Mouse (Mus musculus) intestine, embryonic 15.5 days (tissue): ENCODE results near the gene Rrp1b. TPM values are rescaled to one million over a fixed set of nuclear protein-coding genes. Genes with fewer than 3 reads are reported as not detected.
A peak's percentile ranks its signal among the peaks of the same experiment; 100 is the strongest.

Experiments used
- ATAC-seq: fragments of 200-750 bp; cut with Nextera tagmentation; 2 replicates; pipeline ENCODE4 v1.8.0; 2017; ENCODE audit warnings: moderate TSS enrichment, moderate library complexity
- H3K27ac ChIP-seq: fragments of 300-500 bp; sonication (generic); 2 replicates; pipeline ENCODE4 v1.5.1; 2015; ENCODE audit warnings: mild to moderate bottlenecking, inconsistent platforms
- H3K27me3 ChIP-seq: fragments of 300-500 bp; sonication (generic); replicated peaks from 2 replicates; pipeline ENCODE4 v1.6.1; 2015; ENCODE audit warnings: inconsistent platforms
- H3K36me3 ChIP-seq: fragments of 300-500 bp; sonication (generic); 2 replicates; pipeline ENCODE4 v1.6.1; 2015; ENCODE audit warnings: inconsistent platforms
- H3K4me1 ChIP-seq: fragments of 300-500 bp; sonication (generic); replicated peaks from 2 replicates; pipeline ENCODE4 v1.6.1; 2015; ENCODE audit warnings: inconsistent platforms
- H3K4me2 ChIP-seq: fragments of 300-500 bp; sonication (generic); replicated peaks from 2 replicates; pipeline ENCODE4 v1.6.1; 2015; ENCODE audit warnings: mild to moderate bottlenecking, inconsistent platforms
- H3K4me3 ChIP-seq: fragments of 300-500 bp; sonication (generic); replicated peaks from 2 replicates; pipeline ENCODE4 v1.5.1; 2015; ENCODE audit warnings: inconsistent platforms
- H3K9ac ChIP-seq: fragments of 300-500 bp; sonication (generic); 2 replicates; pipeline ENCODE4 v1.6.1; 2015; ENCODE audit warnings: inconsistent platforms
- H3K9me3 ChIP-seq: fragments of 300-500 bp; sonication (generic); 2 replicates; pipeline ENCODE4 v1.6.1; 2016; ENCODE audit warnings: inconsistent platforms
- WGBS: fragments of 180-500 bp; shearing (Covaris S2); methylation state at CpG from one replicate; pipeline ENCODE4 v1.1.7; 2015; 5-methylcytosine and 5-hydroxymethylcytosine counted together
- polyA plus RNA-seq: library from polyadenylated mRNA; unstranded; fragments of >200 nt; fragmentation: Nextera tagmentation; extraction: Ambion mirVana; gene quantifications from 2 replicates; pipeline ENCODE4 v1.2.1, GENCODE M21; 2015

The Rrp1b gene
- polyA plus RNA-seq, 1 experiment from 2014 or later = 56.6 TPM

- H3K4me3 ChIP-seq = no peak overlapping the region
- H3K4me2 ChIP-seq = no peak overlapping the region
- no peaks in the 10 kb centered on the region for H3K9me3 ChIP-seq
- no peak overlapping the region for H3K27ac ChIP-seq
- no peak overlapping the region for H3K9ac ChIP-seq
- no peaks in the 10 kb centered on the region for H3K27me3 ChIP-seq
- no peaks in the 10 kb centered on the region for H3K36me3 ChIP-seq
- WGBS = 53% methylated on average over 3 of the region's 3 CpGs
- ATAC-seq = peak; percentile 53; the same call in 1 of the 2 replicates
- H3K4me1 ChIP-seq = no peaks in the 10 kb centered on the region
These were observed 23.6 kb upstream of the Rrp1b start for GRCm38 (mm10) chr17:32012254-32012653.

GRCm38 (mm10) chr17:32013659-32014058 lies 22.2 kb upstream of the Rrp1b start:
- Histone ChIP-seq H3K4me3 (no peak overlapping the region), H3K4me2 (no peak overlapping the region), H3K9ac (no peak overlapping the region), H3K9me3 (no peaks in the 10 kb centered on the region), H3K36me3 (no peaks in the 10 kb centered on the region), H3K27me3 (no peaks in the 10 kb centered on the region), H3K4me1 (no peaks in the 10 kb centered on the region), H3K27ac (no peak overlapping the region)
- no peak for ATAC-seq

- Histone ChIP-seq H3K4me2 (no peak overlapping the region), H3K9me3 (no peaks in the 10 kb centered on the region), H3K9ac (no peak overlapping the region), H3K27me3 (no peaks in the 10 kb centered on the region), H3K4me1 (no peaks in the 10 kb centered on the region), H3K4me3 (no peak overlapping the region), H3K27ac (no peak overlapping the region), H3K36me3 (no peaks in the 10 kb centered on the region)
- 79% methylated on average over 8 of the region's 8 CpGs for WGBS
- no peak for ATAC-seq
These were observed 19.4 kb upstream of the Rrp1b start for GRCm38 (mm10) chr17:32016481-32016880.

- Histone ChIP-seq H3K9me3 (no peaks in the 10 kb centered on the region), H3K4me2 (no peak overlapping the region), H3K9ac (no peak overlapping the region), H3K4me3 (no peak overlapping the region), H3K36me3 (no peaks in the 10 kb centered on the region), H3K27ac (no peak overlapping the region), H3K27me3 (no peaks in the 10 kb centered on the region), H3K4me1 (no peaks in the 10 kb centered on the region)
- no peak for ATAC-seq
- WGBS = 78% methylated on average over 5 of the region's 5 CpGs
These were observed 17.6 kb upstream of the Rrp1b start for GRCm38 (mm10) chr17:32018127-32018894.

GRCm38 (mm10) chr17:32021981-32022380 lies 13.9 kb upstream of the Rrp1b start:
- 87% methylated on average over 3 of the region's 3 CpGs for WGBS
- Histone ChIP-seq H3K27me3 (no peaks in the 10 kb centered on the region), H3K27ac (no peak overlapping the region), H3K4me1 (0 out of 2 replicates have a peak, but pooled peaks cover 5% of the 10 kb centered on the region), H3K9me3 (no peaks in the 10 kb centered on the region), H3K9ac (no peak overlapping the region), H3K4me2 (no peak overlapping the region), H3K4me3 (no peak overlapping the region), H3K36me3 (no peaks in the 10 kb centered on the region)
- ATAC-seq = no peak

GRCm38 (mm10) chr17:32022551-32022950 lies 13.3 kb upstream of the Rrp1b start:
- H3K27ac ChIP-seq = no peak overlapping the region
- H3K27me3 ChIP-seq = no peaks in the 10 kb centered on the region
- no peak overlapping the region for H3K4me3 ChIP-seq
- 74% methylated on average over 6 of the region's 6 CpGs for WGBS
- H3K9me3 ChIP-seq = no peaks in the 10 kb centered on the region
- H3K4me2 ChIP-seq = no peak overlapping the region
- ATAC-seq = no peak
- H3K9ac ChIP-seq = no peak overlapping the region
- 0 out of 2 replicates have a peak, but pooled peaks cover 5% of the 10 kb centered on the region for H3K4me1 ChIP-seq
- no peaks in the 10 kb centered on the region for H3K36me3 ChIP-seq

GRCm38 (mm10) chr17:32023088-32023487 lies 12.8 kb upstream of the Rrp1b start:
- WGBS = 73% methylated on average over 8 of the region's 8 CpGs
- H3K9me3 ChIP-seq = no peaks in the 10 kb centered on the region
- H3K36me3 ChIP-seq = no peaks in the 10 kb centered on the region
- no peak overlapping the region for H3K4me2 ChIP-seq
- H3K4me1 ChIP-seq = 0 out of 2 replicates have a peak, but pooled peaks cover 5% of the 10 kb centered on the region
- H3K9ac ChIP-seq = no peak overlapping the region
- ATAC-seq = no peak
- no peak overlapping the region for H3K4me3 ChIP-seq
- H3K27ac ChIP-seq = no peak overlapping the region
- H3K27me3 ChIP-seq = no peaks in the 10 kb centered on the region

GRCm38 (mm10) chr17:32024671-32025073 lies 11.2 kb upstream of the Rrp1b start:
- no peak overlapping the region for H3K4me2 ChIP-seq
- H3K4me1 ChIP-seq = 0 out of 2 replicates have a peak, but pooled peaks cover 5% of the 10 kb centered on the region
- H3K9ac ChIP-seq = no peak overlapping the region
- H3K9me3 ChIP-seq = no peaks in the 10 kb centered on the region
- no peak overlapping the region for H3K27ac ChIP-seq
- H3K36me3 ChIP-seq = no peaks in the 10 kb centered on the region
- H3K27me3 ChIP-seq = no peaks in the 10 kb centered on the region
- no peak for ATAC-seq
- H3K4me3 ChIP-seq = no peak overlapping the region
- WGBS = 50% methylated on average over 5 of the region's 5 CpGs

- H3K27me3 ChIP-seq = no peaks in the 10 kb centered on the region
- ATAC-seq = peak; percentile 82
These were observed 10.5 kb upstream of the Rrp1b start for GRCm38 (mm10) chr17:32025386-32025785.

GRCm38 (mm10) chr17:32027666-32028065 lies 8.2 kb upstream of the Rrp1b start:
- H3K4me1 ChIP-seq = 0 out of 2 replicates have a peak, but pooled peaks cover 5% of the 10 kb centered on the region
- no peaks in the 10 kb centered on the region for H3K9me3 ChIP-seq
- WGBS = 32% methylated on average over 3 of the region's 3 CpGs
- no peak overlapping the region for H3K4me3 ChIP-seq
- no peaks in the 10 kb centered on the region for H3K36me3 ChIP-seq
- ATAC-seq = no peak
- no peak overlapping the region for H3K9ac ChIP-seq
- no peaks in the 10 kb centered on the region for H3K27me3 ChIP-seq
- H3K27ac ChIP-seq = no peak overlapping the region
- no peak overlapping the region for H3K4me2 ChIP-seq

More at GRCm38 (mm10) chr17:32025386-32025785, 10.5 kb upstream of the Rrp1b start:
- Histone ChIP-seq H3K36me3 (no peaks in the 10 kb centered on the region), H3K4me1 (0 out of 2 replicates have a peak, but pooled peaks cover 5% of the 10 kb centered on the region), H3K27ac (no peak overlapping the region), H3K4me2 (no peak overlapping the region), H3K9ac (no peak overlapping the region), H3K9me3 (no peaks in the 10 kb centered on the region), H3K4me3 (no peak overlapping the region)
- 11% methylated on average over 2 of the region's 2 CpGs for WGBS

- Histone ChIP-seq H3K36me3 (no peaks in the 10 kb centered on the region), H3K9me3 (no peaks in the 10 kb centered on the region), H3K4me1 (0 out of 2 replicates have a peak, but pooled peaks cover 5% of the 10 kb centered on the region), H3K9ac (no peak overlapping the region), H3K4me3 (no peak overlapping the region), H3K27me3 (no peaks in the 10 kb centered on the region), H3K4me2 (no peak overlapping the region), H3K27ac (no peak overlapping the region)
- ATAC-seq = no peak
- WGBS = 79% methylated on average over 3 of the region's 3 CpGs
These were observed 7.6 kb upstream of the Rrp1b start for GRCm38 (mm10) chr17:32028301-32028700.

GRCm38 (mm10) chr17:32031684-32032083 lies 4.2 kb upstream of the Rrp1b start:
- Histone ChIP-seq H3K27ac (no peak overlapping the region), H3K9me3 (no peaks in the 10 kb centered on the region), H3K4me1 (peaks cover 4% of the 10 kb centered on the region; the same call in 1 of the 2 replicates), H3K4me3 (no peak overlapping the region), H3K9ac (no peak overlapping the region), H3K36me3 (no peaks in the 10 kb centered on the region), H3K4me2 (no peak overlapping the region), H3K27me3 (no peaks in the 10 kb centered on the region)
- WGBS = 48% methylated on average over 7 of the region's 7 CpGs
- ATAC-seq = no peak

GRCm38 (mm10) chr17:32034322-32034721 lies 1.6 kb upstream of the Rrp1b start:
- H3K9ac ChIP-seq = no peak overlapping the region
- H3K27me3 ChIP-seq = no peaks in the 10 kb centered on the region
- 87% methylated on average over 23 of the region's 23 CpGs for WGBS
- no peaks in the 10 kb centered on the region for H3K36me3 ChIP-seq
- no peak for ATAC-seq
- H3K4me2 ChIP-seq = no peak overlapping the region
- no peak overlapping the region for H3K27ac ChIP-seq
- no peak overlapping the region for H3K4me3 ChIP-seq
- H3K9me3 ChIP-seq = no peaks in the 10 kb centered on the region
- H3K4me1 ChIP-seq = peaks cover 18% of the 10 kb centered on the region
